Comparison of ENCODE assay signal across 22 mouse cellular contexts in genomic region chr7:141581323-141581722, GRCm38 (mm10). TPM values are rescaled to one million over a fixed set of nuclear protein-coding genes. Genes with fewer than 3 reads are reported as not detected.
A peak's percentile ranks its signal among the peaks of the same experiment; 100 is the strongest.
DNase-seq lines count a peak whose midpoint lies in the region; ATAC-seq and TF ChIP-seq lines count a peak whose summit lies in the region.
"Had no signal": no experiment of that assay in that cellular context is flagged by ENCODE, and none has a peak within 500 bp of the region (broad histone marks: within the 10 kb centered on the region; RNA-seq: fewer than 3 reads in every experiment).

No protein-coding gene starts in this region.

- no peak overlapping the region for H3K4me3 ChIP-seq in kidney, adult 2 months (ENCODE audit: insufficient read depth, low read depth, low read length)
- no peak overlapping the region for H3K4me3 ChIP-seq in liver, embryonic 13.5 days (replicated peaks)
- H3K4me3 ChIP-seq in cerebellum, adult 2 months (replicated peaks; ENCODE audit: insufficient read depth, low read depth, low read length), result no peak overlapping the region
- H3K4me3 ChIP-seq: embryonic facial prominence, embryonic 10.5 days; heart, embryonic 13.5 days; limb, embryonic 13.5 days; megakaryocyte, embryonic 14.5 days had no signal

- no peaks in the 10 kb centered on the region; the same call in 1 of the 2 replicates for H3K36me3 ChIP-seq in kidney, adult 2 months (ENCODE audit: control insufficient read depth, insufficient read depth, low read length)
- H3K36me3 ChIP-seq in liver, embryonic 13.5 days, result peaks cover 26% of the 10 kb centered on the region

- H3K9ac ChIP-seq in liver, embryonic 13.5 days, result no peak overlapping the region
- H3K9ac ChIP-seq: heart, embryonic 13.5 days; limb, embryonic 13.5 days had no signal

- DNase-seq in Patski (ENCODE audit: low read depth, low spot score), result peak; percentile 88
- peak; percentile 96 for DNase-seq in kidney, adult 2 months
- peak; percentile 87 for DNase-seq in kidney, postnatal 14 days
- DNase-seq in liver, embryonic 13.5 days, result no peak
- no peak for DNase-seq in cerebellum, adult 2 months
- DNase-seq in layer of hippocampus, adult 8-10 months (ENCODE audit: low spot score in 2 of 2), result no peak
- DNase-seq in thymus, postnatal 0 days (ENCODE audit: low spot score), result no peak
- no peak for DNase-seq in urinary bladder, postnatal 14 days (ENCODE audit: low spot score)
- DNase-seq: adrenal gland, adult 8-10 months; cerebellum, adult 11 months; heart, adult 11 months; heart, postnatal 4 days; right cerebral cortex, adult 18-20 months; thymus, postnatal 4 days had no signal

- H3K27me3 ChIP-seq in Patski, result no peaks in the 10 kb centered on the region
- H3K27me3 ChIP-seq in kidney, adult 2 months (replicated peaks; ENCODE audit: control insufficient read depth, insufficient read depth, low read length), result no peaks in the 10 kb centered on the region
- H3K27me3 ChIP-seq in liver, embryonic 13.5 days, result no peaks in the 10 kb centered on the region
- H3K27me3 ChIP-seq in cerebellum, adult 2 months (ENCODE audit: control insufficient read depth, insufficient read depth, low read length), result no peaks in the 10 kb centered on the region
- H3K27me3 ChIP-seq: heart, embryonic 13.5 days; limb, embryonic 13.5 days; megakaryocyte, embryonic 14.5 days had no signal

- peak overlapping the region; percentile 87 for H3K27ac ChIP-seq in kidney, adult 2 months (ENCODE audit: insufficient read depth, low read depth, low read length)
- H3K27ac ChIP-seq in liver, embryonic 13.5 days, result peak overlapping the region; percentile 98
- no peak overlapping the region for H3K27ac ChIP-seq in cerebellum, adult 2 months (ENCODE audit: insufficient read depth, low read length)
- H3K27ac ChIP-seq: embryonic facial prominence, embryonic 10.5 days; heart, embryonic 13.5 days; hindbrain, postnatal 0 days; limb, embryonic 13.5 days had no signal

- 30% methylated on average over 7 of the region's 7 CpGs for WGBS in kidney, adult 2 months
- 72% methylated on average over 7 of the region's 7 CpGs for WGBS in liver, embryonic 13.5 days (ENCODE audit: insufficient replicate concordance)
- 51% methylated on average over 7 of the region's 7 CpGs for WGBS in cerebellum, adult 2 months

- H3K9me3 ChIP-seq in liver, embryonic 13.5 days (replicated peaks), result no peaks in the 10 kb centered on the region
- H3K9me3 ChIP-seq: embryonic facial prominence, embryonic 10.5 days; heart, embryonic 13.5 days; limb, embryonic 13.5 days; megakaryocyte, embryonic 14.5 days had no signal

- CTCF ChIA-PET in Patski (lab: Charles Lee), result interaction anchor here (1.0 to 1.2 kb wide), 4 partner anchors 10 to 96 kb away, joined by 3 to 4 read pairs (median 3); no protein-coding TSS in a partner anchor

- ATAC-seq in Patski, result peak; percentile 82
- ATAC-seq in liver, embryonic 13.5 days (ENCODE audit: low read depth), result peak; percentile 6; the same call in 1 of the 2 replicates
- ATAC-seq: forebrain, embryonic 14.5 days; hindbrain, postnatal 0 days; lung, postnatal 0 days; midbrain, embryonic 16.5 days had no signal

- H3K4me1 ChIP-seq in kidney, adult 2 months (ENCODE audit: control insufficient read depth, insufficient read depth, low read length), result peaks cover 43% of the 10 kb centered on the region
- peaks cover 98% of the 10 kb centered on the region for H3K4me1 ChIP-seq in liver, embryonic 13.5 days (replicated peaks)
- H3K4me1 ChIP-seq in cerebellum, adult 2 months (ENCODE audit: control insufficient read depth, insufficient read depth, low read length), result peaks cover 22% of the 10 kb centered on the region
- H3K4me1 ChIP-seq: embryonic facial prominence, embryonic 10.5 days had no signal

- H3K4me2 ChIP-seq in liver, embryonic 13.5 days, result no peak overlapping the region
- H3K4me2 ChIP-seq: heart, embryonic 13.5 days; limb, embryonic 13.5 days had no signal

- POLR2A ChIA-PET in Patski (lab: Charles Lee), result interaction anchor here (0.6 kb wide), 1 partner anchor 1424 kb away, joined by 4 read pairs; no protein-coding TSS in a partner anchor

- in situ Hi-C loops in Patski (cut with MboI; ENCODE audit: low pct_unique_long_range_greater_than_20kb), result no loop called here

- TF ChIP-seq CTCF in Patski (IDR thresholded peaks at IDR 0.05), result no peak
- no peak for TF ChIP-seq CTCF in kidney, adult 2 months (conservative IDR thresholded peaks at IDR 0.05; ENCODE audit: insufficient read depth, insufficient read length, low read depth, low read length)
- no peak for TF ChIP-seq CTCF in cerebellum, adult 2 months (IDR thresholded peaks at IDR 0.05; ENCODE audit: borderline replicate concordance, insufficient read depth, low read depth, low read length)

- TF ChIP-seq POLR2A in kidney, adult 2 months (IDR thresholded peaks at IDR 0.05; ENCODE audit: low read depth, low read length), result no peak
- TF ChIP-seq POLR2A in cerebellum, adult 2 months (IDR thresholded peaks at IDR 0.05; ENCODE audit: borderline replicate concordance, insufficient read depth, low read length), result no peak

RNA-seq across cellular contexts. Expression of gene Ap2a2, which starts 19.4 kb away (rescaled TPM):
- 76.4 TPM for polyA plus RNA-seq in Patski (2021)
- polyA plus RNA-seq in kidney, adult 2 months (2012; rRNA removed), result 94.8 and 95.4 TPM in 2 replicates
- polyA plus RNA-seq in liver, embryonic 13.5 days (2015; fragmentation: Nextera tagmentation; extraction: Ambion mirVana), result 65.4 and 73.2 TPM in 2 replicates
- 94.8 and 96.7 TPM in 2 replicates for polyA plus RNA-seq in cerebellum, adult 2 months (2012; rRNA removed)
- total RNA-seq in layer of hippocampus, adult 8-10 months (2022), result 100 to 1,000 TPM; 217 to 253 (median 230) TPM
- 39.4 and 40.1 TPM in 2 replicates for polyA plus RNA-seq in thymus, postnatal 0 days (2015; fragmentation: Nextera tagmentation; extraction: Ambion mirVana)

RNA-seq across cellular contexts. Expression of gene Chid1, which starts 41.7 kb away (rescaled TPM):
- polyA plus RNA-seq in Patski (2021), result 41.6 TPM
- 34.4 and 35.6 TPM in 2 replicates for polyA plus RNA-seq in kidney, adult 2 months (2012; rRNA removed)
- 28.0 and 31.3 TPM in 2 replicates for polyA plus RNA-seq in liver, embryonic 13.5 days (2015; fragmentation: Nextera tagmentation; extraction: Ambion mirVana)
- polyA plus RNA-seq in cerebellum, adult 2 months (2012; rRNA removed), result 35.8 and 37.9 TPM in 2 replicates
- total RNA-seq in layer of hippocampus, adult 8-10 months (2022), result 10 to 100 TPM; 74.8 to 80.6 (median 76.0) TPM
- polyA plus RNA-seq in thymus, postnatal 0 days (2015; fragmentation: Nextera tagmentation; extraction: Ambion mirVana), result 20.3 and 25.4 TPM in 2 replicates

Comparison
In these comparisons a context has a peak if more than half of its experiments do, and no peak if none do; other contexts are left out.
1. DNase-seq: peak in Patski (single experiment), kidney, adult 2 months (single experiment) and kidney, postnatal 14 days (single experiment); none in liver, embryonic 13.5 days (single experiment), cerebellum, adult 2 months (0 of 2), layer of hippocampus, adult 8-10 months (0 of 2), thymus, postnatal 0 days (single experiment) and urinary bladder, postnatal 14 days (single experiment).